Mouse (Mus musculus) liver, embryonic 14.5 days (tissue): Measurements from ENCODE around the gene Met.

ENCODE experiments used
- CTCF ChIP-seq: IDR thresholded peaks from 2 replicates; pipeline ENCODE4 v1.5.1; 2016; ENCODE audit warnings: antibody characterized with exemption, low read depth, control low read depth
- EP300 ChIP-seq: IDR thresholded peaks from 2 replicates; pipeline ENCODE4 v1.6.1; 2016; ENCODE audit warnings: antibody characterized with exemption, low read depth

- TF ChIP-seq CTCF (no peak), EP300 (no peak)
Measured at GRCm38 (mm10) chr6:17505530-17505929, 41.9 kb downstream of the Met start.
